ENCODE assay signal across 8 mouse cellular contexts in the genomic region with DNA sequence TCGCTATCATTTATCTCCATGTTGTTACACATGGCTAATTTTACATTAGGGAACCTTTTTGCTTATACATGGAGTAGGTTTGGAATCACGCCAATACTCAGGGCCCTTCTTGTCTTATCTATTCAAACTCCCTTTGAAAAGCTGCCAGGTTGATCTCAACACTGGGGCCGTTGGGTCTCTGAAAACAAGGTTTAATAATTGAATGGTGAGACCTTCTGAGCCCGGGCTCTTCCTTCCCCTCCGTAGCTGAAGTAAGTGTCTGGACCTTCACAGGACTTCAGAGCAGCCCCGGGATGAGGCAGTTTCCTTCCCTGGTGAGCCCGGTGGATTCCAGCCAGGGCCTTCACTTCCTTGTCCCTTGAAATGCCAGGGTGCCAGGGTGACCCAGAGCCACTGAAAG. TPM values are rescaled to one million over a fixed set of nuclear protein-coding genes. Genes with fewer than 3 reads are reported as not detected.
DNase-seq lines count a peak whose midpoint lies in the region; ATAC-seq and TF ChIP-seq lines count a peak whose summit lies in the region.

No protein-coding gene starts in this region.

- H3K4me3 ChIP-seq in liver, embryonic 11.5 days (ENCODE audit: low read depth, low read length), result no peak overlapping the region
- no peak overlapping the region for H3K4me3 ChIP-seq in heart, embryonic 11.5 days (ENCODE audit: low read depth, low read length)
- no peak overlapping the region for H3K4me3 ChIP-seq in small intestine, adult 2 months (ENCODE audit: low read depth, low read length)

- no peak for TF ChIP-seq POLR2A in small intestine, adult 2 months (IDR thresholded peaks at IDR 0.05; ENCODE audit: low read depth, low read length)

- no peaks in the 10 kb centered on the region for H3K9me3 ChIP-seq in liver, embryonic 11.5 days (ENCODE audit: control insufficient read depth, low read length)
- no peaks in the 10 kb centered on the region for H3K9me3 ChIP-seq in heart, embryonic 11.5 days (replicated peaks; ENCODE audit: control insufficient read depth, low read length)

- no peaks in the 10 kb centered on the region for H3K36me3 ChIP-seq in liver, embryonic 11.5 days (ENCODE audit: control insufficient read depth, insufficient read depth, low read length)
- no peaks in the 10 kb centered on the region for H3K36me3 ChIP-seq in heart, embryonic 11.5 days (ENCODE audit: control insufficient read depth, insufficient read depth, low read length)
- H3K36me3 ChIP-seq in small intestine, adult 2 months (ENCODE audit: control insufficient read depth, insufficient read depth, low read length), result no peaks in the 10 kb centered on the region

- ATAC-seq in liver, embryonic 11.5 days (replicated peaks; ENCODE audit: low FRiP score), result no peak
- ATAC-seq in heart, embryonic 11.5 days (replicated peaks; ENCODE audit: insufficient number of reproducible peaks, low FRiP score, low TSS enrichment), result no peak; the same call in 1 of the 2 replicates

- H3K4me2 ChIP-seq in liver, embryonic 11.5 days, result peak overlapping the region; percentile 57
- peak overlapping the region; percentile 38; the same call in 1 of the 2 replicates for H3K4me2 ChIP-seq in heart, embryonic 11.5 days

- TF ChIP-seq CTCF in small intestine, adult 2 months (IDR thresholded peaks at IDR 0.05; ENCODE audit: extremely low read depth, insufficient read length, insufficient replicate concordance, low read depth, low read length), result no peak

- DNase-seq in liver, embryonic 11.5 days (ENCODE audit: low spot score), result no peak
- DNase-seq in liver, result no peak
- peak; percentile 48 to 62 for DNase-seq in kidney, postnatal 25 days
- DNase-seq in gastrocnemius, postnatal 25 days, result no peak
- no peak for DNase-seq in right cerebral cortex, postnatal 10 days (ENCODE audit: low spot score in 2 of 2)
- DNase-seq in layer of hippocampus, postnatal 10 days (ENCODE audit: low spot score in 2 of 2), result no peak

- 40% methylated on average over 7 of the region's 7 CpGs for WGBS in liver, embryonic 11.5 days
- 23% methylated on average over 7 of the region's 7 CpGs for WGBS in heart, embryonic 11.5 days (ENCODE audit: insufficient replicate concordance)
- WGBS in small intestine, adult 2 months, result 17% methylated on average over 7 of the region's 7 CpGs

- H3K9ac ChIP-seq in liver, embryonic 11.5 days (ENCODE audit: low read depth, low read length), result peak overlapping the region; percentile 40; the same call in 1 of the 2 replicates
- no peak overlapping the region for H3K9ac ChIP-seq in heart, embryonic 11.5 days (ENCODE audit: low read depth, low read length)

- H3K4me1 ChIP-seq in liver, embryonic 11.5 days (replicated peaks; ENCODE audit: control insufficient read depth, insufficient read depth, low read length), result peaks cover 76% of the 10 kb centered on the region
- peaks cover 42% of the 10 kb centered on the region for H3K4me1 ChIP-seq in heart, embryonic 11.5 days (ENCODE audit: control insufficient read depth, insufficient read depth, low read length)
- peaks cover 4% of the 10 kb centered on the region for H3K4me1 ChIP-seq in small intestine, adult 2 months (ENCODE audit: control insufficient read depth, insufficient read depth, insufficient read length, low read length)

- H3K27me3 ChIP-seq in liver, embryonic 11.5 days (replicated peaks; ENCODE audit: control insufficient read depth, insufficient read depth, low read length), result no peaks in the 10 kb centered on the region
- peaks cover 9% of the 10 kb centered on the region for H3K27me3 ChIP-seq in heart, embryonic 11.5 days (ENCODE audit: control insufficient read depth, insufficient read depth, low read length)
- H3K27me3 ChIP-seq in small intestine, adult 2 months (ENCODE audit: control insufficient read depth, insufficient read depth, low read length), result 0 out of 2 replicates have a peak, but pooled peaks cover 5% of the 10 kb centered on the region

- H3K27ac ChIP-seq in liver, embryonic 11.5 days (ENCODE audit: low read depth, low read length), result peak overlapping the region; percentile 95
- H3K27ac ChIP-seq in heart, embryonic 11.5 days (ENCODE audit: low read depth, low read length), result peak overlapping the region; percentile 66
- H3K27ac ChIP-seq in small intestine, adult 2 months (ENCODE audit: insufficient read depth, low read depth, low read length), result peak overlapping the region; percentile 42; the same call in 1 of the 2 replicates

RNA-seq across cellular contexts. Expression of a gene that starts 5.6 kb away (rescaled TPM):
- polyA plus RNA-seq in liver, embryonic 11.5 days (2014; fragmentation: Nextera tagmentation; extraction: Ambion mirVana), result 2.9 and 3.1 TPM in 2 replicates
- 3.0 and 3.1 TPM in 2 replicates for polyA plus RNA-seq in heart, embryonic 11.5 days (2014; fragmentation: Nextera tagmentation; extraction: Ambion mirVana)
- polyA plus RNA-seq in small intestine, adult 2 months (2012; rRNA removed), result 3.7 and 5.5 TPM in 2 replicates
- under 1 TPM; 0.94 to 1.00 TPM for total RNA-seq in gastrocnemius, postnatal 25 days (2021)
- 10 to 100 TPM; 51.2 to 56.1 TPM for total RNA-seq in layer of hippocampus, postnatal 10 days (2021)

Comparison
In these comparisons a context has a peak if more than half of its experiments do, and no peak if none do; other contexts are left out.
1. DNase-seq: peak in kidney, postnatal 25 days (2 of 2); none in liver, embryonic 11.5 days (single experiment), liver (single experiment), gastrocnemius, postnatal 25 days (single experiment), right cerebral cortex, postnatal 10 days (0 of 2) and layer of hippocampus, postnatal 10 days (0 of 2).
2. H3K27ac ChIP-seq: peak in every context shown above with its lines; median percentile 95 in liver, embryonic 11.5 days; 66 in heart, embryonic 11.5 days; 42 in small intestine, adult 2 months.